Mouse (Mus musculus): ENCODE data around the gene Gm9844.

DNA sequence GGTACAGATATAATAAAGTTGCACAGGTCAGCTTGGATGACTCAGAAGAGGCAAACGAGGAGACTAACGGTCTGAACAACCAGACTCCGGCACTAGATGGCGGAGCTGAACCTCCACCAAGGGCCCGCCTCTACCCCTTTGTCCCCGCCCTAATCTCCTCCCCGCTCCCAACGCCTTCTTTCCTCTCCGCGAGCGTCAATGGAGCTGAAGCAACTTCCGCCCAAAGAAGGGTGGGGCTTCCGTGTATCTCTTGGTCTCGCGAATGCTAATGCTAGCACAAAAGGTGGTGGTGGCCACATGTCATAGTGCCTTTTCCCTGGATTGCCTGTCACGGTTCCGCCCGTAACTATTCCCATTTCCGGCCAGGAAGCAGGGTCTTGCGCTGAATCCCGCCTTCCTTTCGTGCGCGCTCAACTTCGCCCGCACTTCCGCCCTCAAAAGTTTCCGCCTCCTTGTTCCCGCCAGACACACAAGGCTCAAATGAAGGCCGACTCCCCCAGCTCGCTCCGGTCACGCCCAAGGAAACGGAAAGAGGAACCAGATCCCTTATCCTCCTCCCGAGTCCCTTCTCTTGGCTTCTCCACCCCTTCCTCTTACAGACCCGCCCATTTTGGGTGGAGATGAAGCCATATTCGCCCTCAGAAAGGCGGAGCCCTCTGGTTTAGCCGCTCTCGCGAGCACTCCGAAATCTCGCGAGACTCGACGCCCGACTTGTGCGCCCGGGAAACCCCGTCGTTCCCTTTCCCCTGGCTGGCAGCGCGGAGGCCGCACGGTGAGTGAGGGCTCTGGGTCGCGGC lies 22.1 kb downstream of the Gm9844 start, which contains the start of gene Rps19:
- TF ChIP-seq GATA1 (IDR thresholded peaks at IDR 0.05; ENCODE audit: borderline replicate concordance, low read length) (no peak), FLI1 (IDR thresholded peaks at IDR 0.05; ENCODE audit: low read length) (peak; percentile 88)

All from megakaryocyte, embryonic 14.5 days (primary cell).